Mouse (Mus musculus) heart, embryonic 10.5 days (tissue): ENCODE data around the gene Enthd1. TPM values are rescaled to one million over a fixed set of nuclear protein-coding genes. Genes with fewer than 3 reads are reported as not detected.

ENCODE experiments used
- DNase-seq: peaks from one replicate; pipeline ENCODE4 v3.0.0-alpha.2; 2017; ENCODE audit warnings: low spot score
- H3K27ac ChIP-seq: fragments of 300-500 bp; sonication (generic); 2 replicates; pipeline ENCODE4 v1.5.1; 2016; ENCODE audit warnings: mild to moderate bottlenecking
- H3K27me3 ChIP-seq: fragments of 300-500 bp; sonication (generic); 2 replicates; pipeline ENCODE4 v1.6.1; 2016; ENCODE audit warnings: mild to moderate bottlenecking; ENCODE audit not compliant: poor library complexity, insufficient read depth, severe bottlenecking
- H3K36me3 ChIP-seq: fragments of 300-500 bp; sonication (generic); 2 replicates; pipeline ENCODE4 v1.6.1; 2016; ENCODE audit warnings: mild to moderate bottlenecking, moderate library complexity
- H3K4me1 ChIP-seq: fragments of 300-500 bp; sonication (generic); 2 replicates; pipeline ENCODE4 v1.6.1; 2016; ENCODE audit warnings: mild to moderate bottlenecking
- H3K4me3 ChIP-seq: fragments of 300-500 bp; sonication (generic); 2 replicates; pipeline ENCODE4 v1.5.1; 2016; ENCODE audit warnings: mild to moderate bottlenecking, moderate library complexity
- H3K9me3 ChIP-seq: fragments of 300-500 bp; sonication (generic); 2 replicates; pipeline ENCODE4 v1.6.1; 2016; ENCODE audit warnings: mild to moderate bottlenecking, moderate library complexity
- WGBS: fragments of 180-500 bp; shearing (Covaris S2); methylation state at CpG from one replicate; pipeline ENCODE4 v1.1.7; 2016; 5-methylcytosine and 5-hydroxymethylcytosine counted together
- polyA plus RNA-seq: library from polyadenylated mRNA; unstranded; fragments of >200 nt; fragmentation: Nextera tagmentation; extraction: Ambion mirVana; gene quantifications from 2 replicates; pipeline ENCODE4 v1.2.1, GENCODE M21; 2016

The Enthd1 gene
- polyA plus RNA-seq, result not detected in 2 replicates

GRCm38 (mm10) chr15:80565106-80565665, at the start of gene Enthd1:
Enthd1 (minus strand) TSS chr15:80565156.
- H3K36me3 ChIP-seq, result no peaks in the 10 kb centered on the region
- H3K4me3 ChIP-seq, result no peak within 1 kb of the TSS
- H3K27ac ChIP-seq, result no peak within 1 kb of the TSS
- H3K4me1 ChIP-seq, result peaks cover under 1% of the 10 kb centered on the region
- peaks cover 45% of the 10 kb centered on the region for H3K27me3 ChIP-seq
- H3K9me3 ChIP-seq, result no peaks in the 10 kb centered on the region
- peak; percentile 54 for DNase-seq
- 79% methylated on average over 19 of the region's 19 CpGs for WGBS

GRCm38 (mm10) chr15:80613904-80614303, 48.9 kb upstream of the Enthd1 start:
- Histone ChIP-seq H3K9me3 (no peaks in the 10 kb centered on the region), H3K27ac (no peak overlapping the region), H3K4me3 (no peak overlapping the region), H3K36me3 (no peaks in the 10 kb centered on the region), H3K4me1 (peaks cover 28% of the 10 kb centered on the region), H3K27me3 (peaks cover 20% of the 10 kb centered on the region)
- DNase-seq, result no peak
- 61% methylated on average over 5 of the region's 5 CpGs for WGBS

GRCm38 (mm10) chr15:80611478-80611877, 46.5 kb upstream of the Enthd1 start:
- Histone ChIP-seq H3K27me3 (peaks cover 7% of the 10 kb centered on the region), H3K9me3 (no peaks in the 10 kb centered on the region), H3K4me1 (peaks cover 27% of the 10 kb centered on the region), H3K4me3 (no peak overlapping the region), H3K36me3 (no peaks in the 10 kb centered on the region), H3K27ac (no peak overlapping the region)
- WGBS, result 84% methylated on average over 5 of the region's 5 CpGs
- no peak for DNase-seq

- Histone ChIP-seq H3K36me3 (no peaks in the 10 kb centered on the region), H3K27me3 (no peaks in the 10 kb centered on the region), H3K4me1 (peaks cover 17% of the 10 kb centered on the region), H3K9me3 (no peaks in the 10 kb centered on the region), H3K4me3 (no peak overlapping the region), H3K27ac (no peak overlapping the region)
- 66% methylated on average over 2 of the region's 2 CpGs for WGBS
- no peak for DNase-seq
Measured at GRCm38 (mm10) chr15:80610335-80610734, 45.4 kb upstream of the Enthd1 start.

- Histone ChIP-seq H3K9me3 (no peaks in the 10 kb centered on the region), H3K27ac (no peak overlapping the region), H3K36me3 (no peaks in the 10 kb centered on the region), H3K27me3 (no peaks in the 10 kb centered on the region), H3K4me3 (no peak overlapping the region), H3K4me1 (no peaks in the 10 kb centered on the region; the same call in 1 of the 2 replicates)
- DNase-seq, result no peak
- 63% methylated on average over 3 of the region's 3 CpGs for WGBS
Measured at GRCm38 (mm10) chr15:80607970-80608369, 43.0 kb upstream of the Enthd1 start.

- Histone ChIP-seq H3K9me3 (no peaks in the 10 kb centered on the region), H3K4me1 (peaks cover 16% of the 10 kb centered on the region), H3K27me3 (no peaks in the 10 kb centered on the region), H3K4me3 (no peak overlapping the region), H3K27ac (no peak overlapping the region), H3K36me3 (no peaks in the 10 kb centered on the region)
- no peak for DNase-seq
- WGBS, result 79% methylated on average over 6 of the region's 6 CpGs
Measured at GRCm38 (mm10) chr15:80604026-80604425, 39.1 kb upstream of the Enthd1 start.

- Histone ChIP-seq H3K9me3 (no peaks in the 10 kb centered on the region), H3K4me1 (peaks cover 20% of the 10 kb centered on the region), H3K27ac (no peak overlapping the region), H3K36me3 (no peaks in the 10 kb centered on the region), H3K4me3 (no peak overlapping the region), H3K27me3 (no peaks in the 10 kb centered on the region)
- 68% methylated on average over 7 of the region's 7 CpGs for WGBS
- DNase-seq, result no peak
Measured at GRCm38 (mm10) chr15:80602487-80602886, 37.5 kb upstream of the Enthd1 start.

GRCm38 (mm10) chr15:80601456-80601855, 36.5 kb upstream of the Enthd1 start:
- no peak overlapping the region for H3K4me3 ChIP-seq
- H3K36me3 ChIP-seq, result no peaks in the 10 kb centered on the region
- no peaks in the 10 kb centered on the region for H3K9me3 ChIP-seq
- WGBS, result 65% methylated on average over 7 of the region's 7 CpGs
- no peaks in the 10 kb centered on the region for H3K27me3 ChIP-seq
- DNase-seq, result no peak
- no peak overlapping the region for H3K27ac ChIP-seq
- H3K4me1 ChIP-seq, result peaks cover 20% of the 10 kb centered on the region

- 57% methylated on average over 4 of the region's 4 CpGs for WGBS
- no peaks in the 10 kb centered on the region for H3K36me3 ChIP-seq
- H3K4me3 ChIP-seq, result no peak overlapping the region
- DNase-seq, result no peak
- peak overlapping the region; percentile 45; the same call in 1 of the 2 replicates for H3K27ac ChIP-seq
- peaks cover 20% of the 10 kb centered on the region for H3K4me1 ChIP-seq
- no peaks in the 10 kb centered on the region for H3K9me3 ChIP-seq
- H3K27me3 ChIP-seq, result no peaks in the 10 kb centered on the region
Measured at GRCm38 (mm10) chr15:80599843-80600242, 34.9 kb upstream of the Enthd1 start.

- WGBS, result 39% methylated on average over 16 of the region's 16 CpGs
- H3K4me3 ChIP-seq, result peak overlapping the region; percentile 28
- no peaks in the 10 kb centered on the region for H3K9me3 ChIP-seq
- H3K27me3 ChIP-seq, result no peaks in the 10 kb centered on the region
- no peaks in the 10 kb centered on the region for H3K36me3 ChIP-seq
- H3K4me1 ChIP-seq, result peaks cover 22% of the 10 kb centered on the region
- DNase-seq, result peak; percentile 92
- peak overlapping the region; percentile 45; the same call in 1 of the 2 replicates for H3K27ac ChIP-seq
Measured at GRCm38 (mm10) chr15:80599213-80599750, 34.3 kb upstream of the Enthd1 start.

- no peaks in the 10 kb centered on the region for H3K27me3 ChIP-seq
- H3K4me1 ChIP-seq, result peaks cover 27% of the 10 kb centered on the region
- no peak overlapping the region for H3K4me3 ChIP-seq
- H3K36me3 ChIP-seq, result no peaks in the 10 kb centered on the region
- 69% methylated on average over 12 of the region's 12 CpGs for WGBS
- no peak for DNase-seq
- H3K9me3 ChIP-seq, result no peaks in the 10 kb centered on the region
- no peak overlapping the region for H3K27ac ChIP-seq
Measured at GRCm38 (mm10) chr15:80598750-80599149, 33.8 kb upstream of the Enthd1 start.

- H3K4me1 ChIP-seq, result peaks cover 15% of the 10 kb centered on the region
- H3K27ac ChIP-seq, result no peak overlapping the region
- H3K9me3 ChIP-seq, result no peaks in the 10 kb centered on the region
- peaks cover 3% of the 10 kb centered on the region; the same call in 1 of the 2 replicates for H3K27me3 ChIP-seq
- H3K36me3 ChIP-seq, result no peaks in the 10 kb centered on the region
- 39% methylated on average over 5 of the region's 5 CpGs for WGBS
- no peak for DNase-seq
- H3K4me3 ChIP-seq, result no peak overlapping the region
Measured at GRCm38 (mm10) chr15:80593877-80594276, 28.9 kb upstream of the Enthd1 start.

- Histone ChIP-seq H3K4me1 (peaks cover 13% of the 10 kb centered on the region; the same call in 1 of the 2 replicates), H3K27ac (no peak overlapping the region), H3K27me3 (peaks cover 3% of the 10 kb centered on the region; the same call in 1 of the 2 replicates), H3K4me3 (no peak overlapping the region), H3K9me3 (no peaks in the 10 kb centered on the region), H3K36me3 (no peaks in the 10 kb centered on the region)
- DNase-seq, result no peak
- WGBS, result 86% methylated on average over 6 of the region's 6 CpGs
Measured at GRCm38 (mm10) chr15:80592737-80593136, 27.8 kb upstream of the Enthd1 start.
